In genomic region chr9:108094184-108094941, GRCm38 (mm10) we compare ENCODE assay signal across 8 mouse cellular contexts. TPM values are rescaled to one million over a fixed set of nuclear protein-coding genes. Genes with fewer than 3 reads are reported as not detected.
DNase-seq lines count a peak whose midpoint lies in the region; ATAC-seq lines count a peak whose summit lies in the region.

Gene Apeh, minus strand, starts transcription at chr9:108094606.

- peak within 1 kb of the TSS; percentile 73 for H3K9ac ChIP-seq in hindbrain, embryonic 14.5 days

- 0% methylated on average over 51 of the region's 52 CpGs for WGBS in hindbrain, embryonic 14.5 days

- H3K9me3 ChIP-seq in hindbrain, embryonic 14.5 days (ENCODE audit: control insufficient read depth, low read length): no peaks in the 10 kb centered on the region

- H3K36me3 ChIP-seq in hindbrain, embryonic 14.5 days (replicated peaks; ENCODE audit: control insufficient read depth, insufficient read depth): peaks cover 57% of the 10 kb centered on the region

- peak; percentile 92 for ATAC-seq in hindbrain, embryonic 14.5 days (ENCODE audit: low FRiP score)

- DNase-seq in R1 (ENCODE audit: low read depth, low spot score): peak; percentile 98
- DNase-seq in cerebellum, postnatal 25 days: peak; percentile 94 to 97
- DNase-seq in frontal cortex, postnatal 25 days (ENCODE audit: low spot score in 2 of 2): peak; percentile 73 to 76
- DNase-seq in hindbrain, embryonic 14.5 days (ENCODE audit: low spot score): peak; percentile 84
- DNase-seq in layer of hippocampus, postnatal 36 days: peak; percentile 84 to 86
- peak; percentile 97 for DNase-seq in lung, postnatal 36 days
- peak; percentile 96 for DNase-seq in retina, postnatal 1 day
- peak; percentile 92 to 96 for DNase-seq in urinary bladder, adult 18-20 months (ENCODE audit: low spot score in 2 of 2)

- H3K27me3 ChIP-seq in hindbrain, embryonic 14.5 days (ENCODE audit: control insufficient read depth, insufficient read depth, low read length): no peaks in the 10 kb centered on the region

- peak within 1 kb of the TSS; percentile 59 for H3K4me3 ChIP-seq in hindbrain, embryonic 14.5 days (replicated peaks; ENCODE audit: low read length)

- H3K4me1 ChIP-seq in hindbrain, embryonic 14.5 days (replicated peaks; ENCODE audit: control insufficient read depth, insufficient read depth, low read length): peaks cover 16% of the 10 kb centered on the region

- H3K27ac ChIP-seq in hindbrain, embryonic 14.5 days: peak within 1 kb of the TSS; percentile 64

- peak within 1 kb of the TSS; percentile 80 for H3K4me2 ChIP-seq in hindbrain, embryonic 14.5 days (replicated peaks)

RNA-seq across cellular contexts. Expression of gene Apeh, which starts in this region (rescaled TPM):
- polyA plus RNA-seq in hindbrain, embryonic 14.5 days (2014; fragmentation: Nextera tagmentation; extraction: Ambion mirVana): 44.8 and 48.7 TPM in 2 replicates
- total RNA-seq in layer of hippocampus, postnatal 36 days (2021): 10 to 100 TPM; 31.1 to 37.6 TPM

Comparison
In these comparisons a context has a peak if more than half of its experiments do, and no peak if none do; other contexts are left out.
1. Peak in every context shown above with its lines: DNase-seq, ATAC-seq, H3K4me3 ChIP-seq and H3K27ac ChIP-seq.